Mouse (Mus musculus) hematopoietic stem cell, adult 5-6 weeks (primary cell): Measurements from ENCODE around the gene Krt10. TPM values are rescaled to one million over a fixed set of nuclear protein-coding genes. Genes with fewer than 3 reads are reported as not detected.

ENCODE experiments used
- ATAC-seq, 2 experiments: fragments of 125-278 bp in 1 of 2; replicated peaks in 1 of 2; 2 replicates each; pipeline ENCODE4 v1.8.0; 2016 to 2017; ENCODE audit warnings: inconsistent platforms in 2 of 2, mild to moderate bottlenecking in 2 of 2, moderate number of reproducible peaks in 2 of 2, low read depth in 1 of 2, moderate TSS enrichment in 1 of 2; ENCODE audit not compliant: low FRiP score in 2 of 2, poor library complexity in 2 of 2, severe bottlenecking in 2 of 2, insufficient read depth in 1 of 2, low TSS enrichment in 1 of 2
- total RNA-seq: library from RNA; stranded (forward); fragments of 172-1452, 232-1000 nt; gene quantifications from 2 replicates; pipeline ENCODE4 v1.2.3, GENCODE M21; 2017

Gene Krt10
- total RNA-seq, 1 experiment from 2014 or later, result not detected

DNA sequence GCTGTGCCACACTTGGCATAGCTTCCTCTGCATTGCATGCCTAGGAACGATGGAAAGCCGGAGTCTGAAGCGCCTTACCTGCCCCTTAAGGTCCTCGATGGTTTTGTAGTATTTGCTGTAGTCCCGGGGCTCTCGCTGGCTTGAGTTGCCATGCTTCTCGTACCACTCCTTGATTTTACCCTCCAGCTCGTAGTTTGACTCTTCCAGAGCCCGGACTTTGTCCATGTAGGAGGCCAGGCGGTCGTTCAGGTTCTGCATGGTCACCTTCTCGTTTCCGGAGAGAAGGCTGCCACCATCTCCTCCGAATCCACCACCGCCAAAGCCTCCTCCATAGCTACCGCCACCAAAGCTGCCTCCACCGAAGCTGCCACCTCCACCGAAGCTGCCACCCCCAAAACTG, 503 bp downstream of the Krt10 start:
- ATAC-seq, result no peak

- peak; percentile 78 to 87 for ATAC-seq
These were observed 3.1 kb downstream of the Krt10 start for GRCm38 (mm10) chr11:99385813-99386721.

- peak; percentile 58 to 71; a peak in 3 of 4 replicates for ATAC-seq
These were observed 9.6 kb downstream of the Krt10 start for GRCm38 (mm10) chr11:99379568-99379967.

GRCm38 (mm10) chr11:99374803-99375202, 14.4 kb downstream of the Krt10 start, which contains the start of gene Krt28:
Gene Krt28 (minus strand): TSS chr11:99374903.
- no peak for ATAC-seq

GRCm38 (mm10) chr11:99369853-99370451, 19.2 kb downstream of the Krt10 start:
- ATAC-seq, result no peak

DNA sequence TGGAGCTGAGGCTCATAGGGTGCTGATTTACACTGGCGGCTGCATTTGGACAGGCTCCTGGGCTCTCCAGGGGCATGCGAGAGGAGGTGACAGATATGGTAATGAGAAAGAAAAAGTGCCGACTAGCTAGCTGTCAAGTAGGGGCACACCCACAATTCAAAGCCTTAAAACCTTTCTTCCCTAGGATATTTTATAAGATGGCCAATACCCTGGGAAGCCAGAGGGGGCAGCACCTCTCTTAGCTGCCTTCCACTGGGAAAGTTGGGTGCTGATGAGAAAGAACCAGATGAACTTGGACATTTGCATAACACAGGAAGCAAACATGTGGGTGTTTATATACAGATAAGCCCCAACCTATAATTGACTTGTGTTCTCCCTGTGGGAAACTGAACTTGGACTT, 19.9 kb downstream of the Krt10 start:
- ATAC-seq, result no peak

DNA sequence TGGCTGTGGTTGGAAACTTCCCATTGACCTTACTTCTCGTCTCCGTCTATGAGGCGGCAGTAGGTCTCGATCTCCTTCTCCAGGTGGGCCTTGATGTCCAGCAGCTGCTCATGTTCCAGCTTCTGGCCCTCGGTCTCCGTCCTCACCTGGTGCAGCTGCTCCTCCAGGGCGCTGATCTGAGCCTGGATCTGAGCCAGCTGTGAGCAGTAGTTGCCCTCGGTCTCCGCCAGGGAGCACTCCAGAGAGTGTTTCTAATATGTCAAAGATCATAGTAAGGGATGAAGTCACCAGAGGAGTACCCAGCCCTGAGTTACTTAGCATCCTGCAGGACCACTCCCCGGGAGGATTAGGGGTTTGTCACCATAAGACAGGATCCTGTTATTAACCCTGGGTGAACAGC, 22.4 kb downstream of the Krt10 start:
- ATAC-seq, result 0 out of 4 replicates have a peak, but pooled peaks of 1 of the 2 experiments have one; percentile 17

DNA sequence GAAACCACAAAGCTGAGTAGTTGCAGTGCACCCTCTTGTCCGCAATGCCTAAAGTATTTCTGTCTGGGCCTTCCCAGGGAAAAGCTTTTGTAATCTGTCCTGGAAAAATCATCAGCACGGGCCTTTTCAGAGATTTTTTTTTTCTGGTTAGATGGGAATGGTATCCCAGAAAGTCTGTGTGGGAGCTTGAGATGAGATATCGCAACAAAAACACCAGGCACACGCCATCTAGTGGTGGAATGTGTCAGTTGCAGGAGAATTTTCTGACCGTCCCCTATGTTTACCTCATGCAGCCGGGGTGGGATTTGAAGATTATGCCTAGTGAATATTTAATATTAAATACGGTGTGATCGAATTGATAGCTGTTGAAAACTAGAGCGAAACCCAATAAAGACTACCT, 24.8 kb downstream of the Krt10 start:
- ATAC-seq, result no peak

- ATAC-seq, result no peak
These were observed 27.7 kb downstream of the Krt10 start for GRCm38 (mm10) chr11:99361423-99361822.

GRCm38 (mm10) chr11:99351004-99351403, 38.2 kb downstream of the Krt10 start, which contains the start of gene Krt27:
Gene Krt27 (minus strand): TSS chr11:99351104.
- ATAC-seq, result no peak

- ATAC-seq, result no peak
These were observed 49.8 kb downstream of the Krt10 start for GRCm38 (mm10) chr11:99339299-99339847.

DNA sequence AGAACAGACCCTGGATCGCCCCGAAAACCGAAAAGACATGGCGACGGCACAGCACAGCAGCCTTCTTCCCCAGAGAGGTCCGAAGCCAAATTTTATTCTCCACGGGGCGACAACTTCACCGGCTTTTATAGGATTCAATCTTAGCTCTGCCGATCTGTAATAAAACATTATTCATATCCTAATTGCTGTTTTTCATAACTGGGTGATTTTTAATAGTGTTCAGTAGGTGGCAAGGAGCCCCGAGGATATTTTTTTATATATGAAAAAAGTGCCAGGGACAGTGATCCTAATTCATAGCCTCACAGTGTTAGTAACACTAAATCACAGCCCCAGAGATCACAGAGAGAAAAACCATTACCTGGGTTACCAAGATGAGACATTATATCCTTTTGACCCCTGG, 51.3 kb downstream of the Krt10 start, which contains the start of gene Krt26:
Gene Krt26 (minus strand): TSS at position 101 of the 400 bp plus-strand sequence.
- no peak for ATAC-seq

Other genes starting within 250 kb of the Krt10 start
- 1.2 and 2.8 TPM in 2 replicates for gene Ccr7, start 234.3 kb downstream of the Krt10 start, total RNA-seq
- gene Smarce1, start 158.3 kb downstream of the Krt10 start, total RNA-seq, result 298 and 368 TPM in 2 replicates
- not detected in 2 replicates for gene Krt222, start 145.3 kb downstream of the Krt10 start, total RNA-seq
- gene Krt24, start 104.1 kb downstream of the Krt10 start, total RNA-seq, result not detected in 2 replicates
- gene Krt25, start 66.4 kb downstream of the Krt10 start, total RNA-seq, result not detected in 2 replicates
- gene Krt26, start 51.4 kb downstream of the Krt10 start, total RNA-seq, result not detected in 2 replicates
- gene Krt27, start 38.3 kb downstream of the Krt10 start, total RNA-seq, result not detected in 2 replicates
- gene Krt28, start 14.5 kb downstream of the Krt10 start, total RNA-seq, result not detected in 2 replicates
- not detected in 2 replicates for gene Krt12, start 32.9 kb upstream of the Krt10 start, total RNA-seq
- not detected in 2 replicates for gene Krt20, start 48.8 kb upstream of the Krt10 start, total RNA-seq
- gene Krt23, start 103.8 kb upstream of the Krt10 start, total RNA-seq, result not detected in 2 replicates
- not detected in 2 replicates for gene Krt39, start 132.0 kb upstream of the Krt10 start, total RNA-seq
- not detected in 2 replicates for gene Krt40, start 153.8 kb upstream of the Krt10 start, total RNA-seq
- not detected in 2 replicates for gene Krtap3-3, start 161.5 kb upstream of the Krt10 start, total RNA-seq
- not detected in 2 replicates for gene Krtap3-2, start 167.5 kb upstream of the Krt10 start, total RNA-seq
- not detected in 2 replicates for gene Gm11939, start 170.1 kb upstream of the Krt10 start, total RNA-seq
- gene Krtap3-1, start 177.3 kb upstream of the Krt10 start, total RNA-seq, result not detected in 2 replicates
- not detected in 2 replicates for gene Krtap1-5, start 191.7 kb upstream of the Krt10 start, total RNA-seq
- gene Krtap1-4, start 194.3 kb upstream of the Krt10 start, total RNA-seq, result not detected in 2 replicates
- gene Krtap1-3, start 202.0 kb upstream of the Krt10 start, total RNA-seq, result not detected in 2 replicates
- not detected in 2 replicates for gene Krtap9-3, start 208.7 kb upstream of the Krt10 start, total RNA-seq
- gene Gm11938, start 213.9 kb upstream of the Krt10 start, total RNA-seq, result not detected in 2 replicates
- gene Gm11937, start 220.8 kb upstream of the Krt10 start, total RNA-seq, result not detected in 2 replicates
- not detected in 2 replicates for gene Krtap2-4, start 225.5 kb upstream of the Krt10 start, total RNA-seq
- not detected in 2 replicates for gene Gm11562, start 231.1 kb upstream of the Krt10 start, total RNA-seq
- gene Krtap4-1, start 238.9 kb upstream of the Krt10 start, total RNA-seq, result not detected in 2 replicates
- not detected in 2 replicates for gene Krtap4-2, start 245.7 kb upstream of the Krt10 start, total RNA-seq